Mouse (Mus musculus) heart, embryonic 16.5 days (tissue): Measurements from ENCODE around the gene Papln. TPM values are rescaled to one million over a fixed set of nuclear protein-coding genes. Genes with fewer than 3 reads are reported as not detected.

Source experiments
- ATAC-seq: fragments of 200-750 bp; cut with Nextera tagmentation; replicated peaks from 2 replicates; pipeline ENCODE4 v1.8.0; 2017; ENCODE audit warnings: moderate number of reproducible peaks; ENCODE audit not compliant: insufficient read depth, low FRiP score; ENCODE audit errors: extremely low read depth
- H3K27ac ChIP-seq: fragments of 300-500 bp; sonication (generic); 2 replicates; pipeline ENCODE4 v1.5.1; 2014; ENCODE audit warnings: mild to moderate bottlenecking, low read length, control low read depth, moderate library complexity
- H3K27me3 ChIP-seq: fragments of 300-500 bp; sonication (generic); 2 replicates; pipeline ENCODE4 v1.6.1; 2014; ENCODE audit warnings: low read length, mixed read lengths; ENCODE audit not compliant: control insufficient read depth, insufficient read depth
- H3K36me3 ChIP-seq: fragments of 300-500 bp; sonication (generic); 2 replicates; pipeline ENCODE4 v1.6.1; 2014; ENCODE audit not compliant: control insufficient read depth, insufficient read depth
- H3K4me1 ChIP-seq: fragments of 300-500 bp; sonication (generic); 2 replicates; pipeline ENCODE4 v1.6.1; 2014; ENCODE audit warnings: low read length, mixed read lengths; ENCODE audit not compliant: control insufficient read depth, insufficient read depth
- H3K4me2 ChIP-seq: fragments of 300-500 bp; sonication (generic); 2 replicates; pipeline ENCODE4 v1.6.1; 2014; ENCODE audit warnings: low read depth, mild to moderate bottlenecking, control low read depth, low read length
- H3K4me3 ChIP-seq: fragments of 300-500 bp; sonication (generic); 2 replicates; pipeline ENCODE4 v1.5.1; 2014; ENCODE audit warnings: mild to moderate bottlenecking, control low read depth, low read length
- H3K9ac ChIP-seq: fragments of 300-500 bp; sonication (generic); 2 replicates; pipeline ENCODE4 v1.6.1; 2014; ENCODE audit warnings: low read length, control low read depth
- H3K9me3 ChIP-seq: fragments of 300-500 bp; sonication (generic); replicated peaks from 2 replicates; pipeline ENCODE4 v1.6.1; 2016; ENCODE audit warnings: low read length; ENCODE audit not compliant: control insufficient read depth
- WGBS: fragments of 180-500 bp; shearing (Covaris S2); extraction: QIAGEN DNeasy Blood & Tissue Kit; methylation state at CpG from one replicate; pipeline ENCODE4 v1.1.7; 2014; 5-methylcytosine and 5-hydroxymethylcytosine counted together
- polyA plus RNA-seq: library from polyadenylated mRNA; unstranded; fragments of >200 nt; fragmentation: Nextera tagmentation; extraction: Ambion mirVana; gene quantifications from 2 replicates; pipeline ENCODE4 v1.2.1, GENCODE M21; 2015

Gene Papln
- polyA plus RNA-seq, 1 experiment from 2014 or later = 0.88 TPM

GRCm38 (mm10) chr12:83776766-83777165, 13.3 kb downstream of the Papln start:
- 78% methylated on average over 7 of the region's 7 CpGs for WGBS
- H3K4me1 ChIP-seq = no peaks in the 10 kb centered on the region; the same call in 1 of the 2 replicates
- no peaks in the 10 kb centered on the region for H3K9me3 ChIP-seq
- peaks cover 2% of the 10 kb centered on the region; the same call in 1 of the 2 replicates for H3K27me3 ChIP-seq
- no peak overlapping the region for H3K4me3 ChIP-seq
- no peak for ATAC-seq
- H3K9ac ChIP-seq = no peak overlapping the region
- H3K4me2 ChIP-seq = no peak overlapping the region
- no peak overlapping the region for H3K27ac ChIP-seq
- no peaks in the 10 kb centered on the region for H3K36me3 ChIP-seq

GRCm38 (mm10) chr12:83780181-83780580, 16.7 kb downstream of the Papln start:
- no peak overlapping the region for H3K4me2 ChIP-seq
- WGBS = 77% methylated on average over 3 of the region's 3 CpGs
- no peak for ATAC-seq
- no peaks in the 10 kb centered on the region for H3K9me3 ChIP-seq
- no peaks in the 10 kb centered on the region; the same call in 1 of the 2 replicates for H3K4me1 ChIP-seq
- no peak overlapping the region for H3K27ac ChIP-seq
- no peak overlapping the region for H3K4me3 ChIP-seq
- no peaks in the 10 kb centered on the region for H3K36me3 ChIP-seq
- H3K9ac ChIP-seq = no peak overlapping the region
- no peaks in the 10 kb centered on the region for H3K27me3 ChIP-seq

- Histone ChIP-seq H3K4me1 (no peaks in the 10 kb centered on the region; the same call in 1 of the 2 replicates), H3K4me3 (no peak overlapping the region), H3K4me2 (no peak overlapping the region), H3K27me3 (no peaks in the 10 kb centered on the region), H3K9ac (no peak overlapping the region), H3K36me3 (no peaks in the 10 kb centered on the region), H3K9me3 (no peaks in the 10 kb centered on the region), H3K27ac (no peak overlapping the region)
- ATAC-seq = no peak
- WGBS = 59% methylated on average over 7 of the region's 7 CpGs
Measured at GRCm38 (mm10) chr12:83781204-83781603, 17.8 kb downstream of the Papln start.

- H3K27ac ChIP-seq = no peak overlapping the region
- no peaks in the 10 kb centered on the region; the same call in 1 of the 2 replicates for H3K4me1 ChIP-seq
- no peak overlapping the region for H3K4me2 ChIP-seq
- no peaks in the 10 kb centered on the region for H3K9me3 ChIP-seq
- H3K36me3 ChIP-seq = no peaks in the 10 kb centered on the region
- no peak overlapping the region for H3K9ac ChIP-seq
- WGBS = 66% methylated on average over 23 of the region's 23 CpGs
- no peak overlapping the region for H3K4me3 ChIP-seq
- no peak; the same call in 1 of the 2 replicates for ATAC-seq
- H3K27me3 ChIP-seq = no peaks in the 10 kb centered on the region
Measured at GRCm38 (mm10) chr12:83781640-83782278, 18.3 kb downstream of the Papln start.

- no peak for ATAC-seq
- WGBS = 81% methylated on average over 10 of the region's 10 CpGs
Measured at GRCm38 (mm10) chr12:83782669-83783068, 19.2 kb downstream of the Papln start.

GRCm38 (mm10) chr12:83785305-83785704, 21.9 kb downstream of the Papln start:
- Histone ChIP-seq H3K36me3 (no peaks in the 10 kb centered on the region), H3K27me3 (no peaks in the 10 kb centered on the region), H3K9me3 (no peaks in the 10 kb centered on the region), H3K4me2 (no peak overlapping the region), H3K27ac (no peak overlapping the region), H3K9ac (no peak overlapping the region), H3K4me1 (no peaks in the 10 kb centered on the region; the same call in 1 of the 2 replicates), H3K4me3 (no peak overlapping the region)
- no peak for ATAC-seq
- 60% methylated on average over 4 of the region's 4 CpGs for WGBS

More at GRCm38 (mm10) chr12:83782669-83783068, 19.2 kb downstream of the Papln start:
- no peak overlapping the region for H3K9ac ChIP-seq
- H3K36me3 ChIP-seq = no peaks in the 10 kb centered on the region
- H3K27ac ChIP-seq = no peak overlapping the region
- H3K4me3 ChIP-seq = no peak overlapping the region
- H3K9me3 ChIP-seq = no peaks in the 10 kb centered on the region
- no peaks in the 10 kb centered on the region; the same call in 1 of the 2 replicates for H3K4me1 ChIP-seq
- H3K27me3 ChIP-seq = no peaks in the 10 kb centered on the region
- no peak overlapping the region for H3K4me2 ChIP-seq

- no peak for ATAC-seq
- Histone ChIP-seq H3K4me1 (no peaks in the 10 kb centered on the region), H3K36me3 (peaks cover 2% of the 10 kb centered on the region; the same call in 1 of the 2 replicates), H3K4me2 (no peak overlapping the region), H3K27ac (no peak overlapping the region), H3K4me3 (no peak overlapping the region), H3K9me3 (no peaks in the 10 kb centered on the region), H3K27me3 (no peaks in the 10 kb centered on the region), H3K9ac (no peak overlapping the region)
- WGBS = 82% methylated on average over 17 of the region's 17 CpGs
Measured at GRCm38 (mm10) chr12:83789051-83789780, 25.8 kb downstream of the Papln start.

- WGBS = 53% methylated on average over 4 of the region's 4 CpGs
- H3K9me3 ChIP-seq = no peaks in the 10 kb centered on the region
- H3K9ac ChIP-seq = no peak overlapping the region
- ATAC-seq = no peak
- no peak overlapping the region for H3K4me3 ChIP-seq
- no peaks in the 10 kb centered on the region for H3K27me3 ChIP-seq
- no peak overlapping the region for H3K4me2 ChIP-seq
- H3K36me3 ChIP-seq = peaks cover 2% of the 10 kb centered on the region; the same call in 1 of the 2 replicates
- no peak overlapping the region for H3K27ac ChIP-seq
- no peaks in the 10 kb centered on the region for H3K4me1 ChIP-seq
Measured at GRCm38 (mm10) chr12:83789781-83790140, 26.3 kb downstream of the Papln start.

GRCm38 (mm10) chr12:83790749-83791148, 27.3 kb downstream of the Papln start:
- Histone ChIP-seq H3K4me2 (no peak overlapping the region), H3K4me1 (no peaks in the 10 kb centered on the region), H3K27ac (no peak overlapping the region), H3K9ac (no peak overlapping the region), H3K36me3 (peaks cover 10% of the 10 kb centered on the region), H3K9me3 (no peaks in the 10 kb centered on the region), H3K27me3 (no peaks in the 10 kb centered on the region), H3K4me3 (no peak overlapping the region)
- 75% methylated on average over 4 of the region's 4 CpGs for WGBS
- no peak for ATAC-seq
